15 mouse cellular contexts compared by ENCODE assay signal in the genomic region with DNA sequence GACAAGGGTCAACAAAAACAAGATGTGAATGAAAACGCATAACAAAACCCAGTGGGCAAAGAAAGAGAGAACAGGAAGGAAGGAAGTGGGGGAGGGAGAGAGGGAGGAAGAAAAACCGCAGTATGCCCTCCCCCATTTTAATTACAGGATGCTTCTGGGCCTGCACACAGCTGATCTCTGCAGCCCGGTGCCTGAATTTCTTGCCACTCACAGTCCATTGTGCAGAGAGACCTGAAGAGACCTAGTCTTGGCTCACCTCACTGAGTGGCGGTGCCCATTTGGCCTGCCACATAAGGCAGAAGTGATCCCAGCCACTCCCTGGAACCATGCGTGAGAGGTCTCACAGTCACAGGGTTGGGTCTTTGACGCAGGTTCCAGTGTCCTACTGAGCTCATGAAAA. TPM values are rescaled to one million over a fixed set of nuclear protein-coding genes. Genes with fewer than 3 reads are reported as not detected.
DNase-seq lines count a peak whose midpoint lies in the region; ATAC-seq and TF ChIP-seq lines count a peak whose summit lies in the region.
"Had no signal": no experiment of that assay in that cellular context is flagged by ENCODE, and none has a peak within 500 bp of the region (broad histone marks: within the 10 kb centered on the region; RNA-seq: fewer than 3 reads in every experiment).

No protein-coding gene starts in this region.

- peaks cover 26% of the 10 kb centered on the region for H3K79me2 ChIP-seq in liver, adult 2 months (ENCODE audit: control insufficient read depth, insufficient read depth, low read length)

- no peak overlapping the region for H3K4me2 ChIP-seq in liver, embryonic 12.5 days
- H3K4me2 ChIP-seq: embryonic facial prominence, embryonic 13.5 days; heart, embryonic 13.5 days had no signal

- no peaks in the 10 kb centered on the region for H3K27me3 ChIP-seq in liver, adult 2 months (ENCODE audit: control insufficient read depth, insufficient read depth, low read length)
- H3K27me3 ChIP-seq in liver, embryonic 12.5 days (replicated peaks) = no peaks in the 10 kb centered on the region
- no peaks in the 10 kb centered on the region for H3K27me3 ChIP-seq in ES-Bruce4 (ENCODE audit: control insufficient read depth, insufficient read depth, low read length, poor library complexity, severe bottlenecking)
- no peaks in the 10 kb centered on the region for H3K27me3 ChIP-seq in limb, embryonic 10.5 days (ENCODE audit: low read depth, poor library complexity, severe bottlenecking)
- H3K27me3 ChIP-seq: embryonic facial prominence, embryonic 13.5 days; heart, embryonic 13.5 days had no signal

- peak; percentile 73 for DNase-seq in liver, adult 2 months (ENCODE audit: extremely low read depth, low read depth, low spot score)
- peak; percentile 27 for DNase-seq in limb, embryonic 10.5 days (ENCODE audit: low spot score)
- DNase-seq in thymus, postnatal 14 days = peak; percentile 58
- no peak for DNase-seq in ovary, postnatal 10 days (ENCODE audit: low spot score)
- DNase-seq in left cerebral cortex, adult 9 months (ENCODE audit: low spot score in 2 of 2) = no peak
- DNase-seq: adrenal gland, postnatal 36 days; cerebellum, adult 8-10 months; layer of hippocampus, adult 9-11 months; right cerebral cortex, postnatal 14 days had no signal

- no peak for ATAC-seq in liver, embryonic 12.5 days

- peak; percentile 51; the same call in 1 of the 2 replicates for TF ChIP-seq EP300 in ES-Bruce4 (IDR thresholded peaks at IDR 0.05; ENCODE audit: insufficient read depth, low read depth, low read length)

- H3K9me3 ChIP-seq in liver, embryonic 12.5 days (replicated peaks) = no peaks in the 10 kb centered on the region
- no peaks in the 10 kb centered on the region for H3K9me3 ChIP-seq in ES-Bruce4 (replicated peaks; ENCODE audit: control insufficient read depth, insufficient read depth, low read length, poor library complexity, severe bottlenecking)
- no peaks in the 10 kb centered on the region for H3K9me3 ChIP-seq in limb, embryonic 10.5 days (replicated peaks)
- H3K9me3 ChIP-seq: embryonic facial prominence, embryonic 13.5 days; heart, embryonic 13.5 days had no signal

- no peak overlapping the region for H3K4me3 ChIP-seq in liver, adult 2 months (ENCODE audit: insufficient read depth, low read depth, low read length)
- H3K4me3 ChIP-seq in liver, embryonic 12.5 days = no peak overlapping the region
- H3K4me3 ChIP-seq in ES-Bruce4 (ENCODE audit: low read depth, low read length) = peak overlapping the region; percentile 10
- H3K4me3 ChIP-seq in limb, embryonic 10.5 days = no peak overlapping the region
- H3K4me3 ChIP-seq: embryonic facial prominence, embryonic 13.5 days; heart, embryonic 13.5 days had no signal

- no peak for TF ChIP-seq POLR2A in liver, adult 2 months (IDR thresholded peaks at IDR 0.05; ENCODE audit: extremely low read depth, insufficient read depth, low read length)
- TF ChIP-seq POLR2A in ES-Bruce4 (IDR thresholded peaks at IDR 0.05; ENCODE audit: insufficient read depth, low read length) = no peak

- peaks cover 27% of the 10 kb centered on the region for H3K4me1 ChIP-seq in liver, adult 2 months (ENCODE audit: control insufficient read depth, insufficient read depth, low read length)
- peaks cover 34% of the 10 kb centered on the region for H3K4me1 ChIP-seq in liver, embryonic 12.5 days
- peaks cover 8% of the 10 kb centered on the region for H3K4me1 ChIP-seq in ES-Bruce4 (ENCODE audit: control insufficient read depth, insufficient read depth, low read length)
- peaks cover 17% of the 10 kb centered on the region for H3K4me1 ChIP-seq in limb, embryonic 10.5 days

- 42% methylated on average over 6 of the region's 6 CpGs for WGBS in liver, adult 2 months
- whole genome bisulfite sequencing in liver, embryonic 12.5 days (ENCODE audit: insufficient replicate concordance) = 35% methylated on average over 6 of the region's 6 CpGs
- 37% methylated on average over 6 of the region's 6 CpGs for WGBS in limb, embryonic 10.5 days

- 0 out of 2 replicates have a peak overlapping the region, but pooled peaks have one; percentile 4 for H3K27ac ChIP-seq in liver, adult 2 months (replicated peaks; ENCODE audit: insufficient read depth, low read depth, low read length)
- H3K27ac ChIP-seq in liver, embryonic 12.5 days = no peak overlapping the region
- peak overlapping the region; percentile 8; the same call in 1 of the 2 replicates for H3K27ac ChIP-seq in ES-Bruce4 (ENCODE audit: insufficient read depth, low read length)
- H3K27ac ChIP-seq in limb, embryonic 10.5 days = 0 out of 2 replicates have a peak overlapping the region, but pooled peaks have one; percentile 19
- H3K27ac ChIP-seq: embryonic facial prominence, embryonic 13.5 days; heart, embryonic 13.5 days; macrophage had no signal

- H3K36me3 ChIP-seq in liver, adult 2 months (ENCODE audit: control insufficient read depth, insufficient read depth, low read length) = no peaks in the 10 kb centered on the region; the same call in 1 of the 2 replicates
- H3K36me3 ChIP-seq in liver, embryonic 12.5 days = no peaks in the 10 kb centered on the region
- H3K36me3 ChIP-seq in ES-Bruce4 (ENCODE audit: control insufficient read depth, insufficient read depth, low read length, poor library complexity, severe bottlenecking) = no peaks in the 10 kb centered on the region
- no peaks in the 10 kb centered on the region for H3K36me3 ChIP-seq in limb, embryonic 10.5 days
- H3K36me3 ChIP-seq: embryonic facial prominence, embryonic 13.5 days; heart, embryonic 13.5 days had no signal

- TF ChIP-seq CTCF in liver, adult 2 months (IDR thresholded peaks at IDR 0.05; ENCODE audit: low read depth, low read length) = no peak
- TF ChIP-seq CTCF in ES-Bruce4 (IDR thresholded peaks at IDR 0.05; ENCODE audit: low read depth, low read length) = no peak

- no peak overlapping the region for H3K9ac ChIP-seq in liver, adult 2 months (ENCODE audit: low read depth, low read length)
- H3K9ac ChIP-seq in liver, embryonic 12.5 days = no peak overlapping the region
- no peak overlapping the region for H3K9ac ChIP-seq in ES-Bruce4 (ENCODE audit: low read depth, poor library complexity, severe bottlenecking)
- H3K9ac ChIP-seq: embryonic facial prominence, embryonic 13.5 days; heart, embryonic 13.5 days had no signal

RNA-seq across cellular contexts. Expression of gene Ifnk, which starts 13.8 kb away (rescaled TPM):
- total RNA-seq in liver, adult 2 months (2014; rRNA removed) = not detected in 2 replicates
- polyA plus RNA-seq in liver, adult 2 months (2012; rRNA removed) = not detected in 2 replicates
- polyA plus RNA-seq in liver, embryonic 12.5 days (2016; fragmentation: Nextera tagmentation; extraction: Ambion mirVana) = 0.17 TPM in 1 of 2 replicates, not detected in the other
- not detected in 2 replicates for polyA plus RNA-seq in ES-Bruce4 (2011; ENCODE audit: insufficient read depth, insufficient read length, low read depth, missing spikeins)
- polyA plus RNA-seq in limb, embryonic 10.5 days (2016; fragmentation: Nextera tagmentation; extraction: Ambion mirVana) = 0.49 and 0.58 TPM in 2 replicates
- total RNA-seq: adrenal gland, postnatal 36 days had no signal
- polyA plus RNA-seq: heart, embryonic 13.5 days; limb, embryonic 14.5 days; macrophage had no signal

RNA-seq across cellular contexts. Expression of gene Mob3b, which starts 19.2 kb away (rescaled TPM):
- total RNA-seq in liver, adult 2 months (2014; rRNA removed) = 18.3 and 23.6 TPM in 2 replicates
- 13.4 and 16.5 TPM in 2 replicates for polyA plus RNA-seq in liver, adult 2 months (2012; rRNA removed)
- polyA plus RNA-seq in liver, embryonic 12.5 days (2016; fragmentation: Nextera tagmentation; extraction: Ambion mirVana) = 6.0 and 7.1 TPM in 2 replicates
- 4.5 and 6.5 TPM in 2 replicates for polyA plus RNA-seq in ES-Bruce4 (2011; ENCODE audit: insufficient read depth, insufficient read length, low read depth, missing spikeins)
- 13.1 and 14.1 TPM in 2 replicates for polyA plus RNA-seq in limb, embryonic 10.5 days (2016; fragmentation: Nextera tagmentation; extraction: Ambion mirVana)

Comparison
In these comparisons a context has a peak if more than half of its experiments do, and no peak if none do; other contexts are left out.
1. DNase-seq: peak in liver, adult 2 months (single experiment), limb, embryonic 10.5 days (single experiment) and thymus, postnatal 14 days (single experiment); none in ovary, postnatal 10 days (single experiment) and left cerebral cortex, adult 9 months (0 of 2).